Mouse (Mus musculus): ENCODE measurements around the gene Cnpy1.

- TF ChIP-seq CTCF (IDR thresholded peaks at IDR 0.05; ENCODE audit: control insufficient read depth, insufficient read depth, insufficient replicate concordance, low read depth, low read length) (no peak), POLR2A (IDR thresholded peaks at IDR 0.05; ENCODE audit: control insufficient read depth, low read depth, low read length) (no peak)
Observed at GRCm38 (mm10) chr5:28161938-28162402, 83.6 kb downstream of the Cnpy1 start.

Measured in testis, adult 2 months (tissue).